Mouse (Mus musculus): ENCODE data around the gene Ptch1. TPM values are rescaled to one million over a fixed set of nuclear protein-coding genes. Genes with fewer than 3 reads are reported as not detected.

Gene Ptch1
- total and polyA plus RNA-seq, 3 experiments: 7.5 to 79.0 (median 23.4) TPM

- peak; percentile 78 for TF ChIP-seq MAX (IDR thresholded peaks at IDR 0.05; ENCODE audit: low read length)
- no peak for TF ChIP-seq TAL1 (IDR thresholded peaks at IDR 0.05; ENCODE audit: low read length)
- TF ChIP-seq ZMIZ1 (IDR thresholded peaks at IDR 0.05; ENCODE audit: low read depth, low read length): peak; percentile 73; the same call in 1 of the 2 replicates
- TF ChIP-seq CTCF (IDR thresholded peaks at IDR 0.05 in 2 of 3, conservative IDR thresholded peaks at IDR 0.05 in 1 of 3; ENCODE audit: control insufficient read depth in 1 of 3, insufficient read depth in 1 of 3, low read depth in 2 of 3, low read length in 3 of 3, poor library complexity in 1 of 3, severe bottlenecking in 1 of 3): no peak
Measured at GRCm38 (mm10) chr13:63562972-63563780, 10.2 kb downstream of the Ptch1 start (continued).

GRCm38 (mm10) chr13:63562141-63562971, 11.0 kb downstream of the Ptch1 start:
- Histone ChIP-seq H3K9me3 (replicated peaks; ENCODE audit: insufficient read depth, low read length) (no peaks in the 10 kb centered on the region), H3K36me3 (ENCODE audit: control insufficient read depth in 1 of 2, insufficient read depth in 2 of 2, low read length in 2 of 2) (peaks cover 2 to 31% of the 10 kb centered on the region in 2 experiments; a peak in 3 of 4 replicates), H3K9ac (ENCODE audit: control insufficient read depth, low read depth, low read length, poor library complexity, severe bottlenecking) (peak overlapping the region; percentile 97), H3K27me3 (ENCODE audit: control insufficient read depth in 1 of 2, insufficient read depth in 2 of 2, low read length in 2 of 2) (no peaks in the 10 kb centered on the region), H3K79me2 (ENCODE audit: control insufficient read depth, insufficient read depth, low read length, poor library complexity) (peaks cover 80% of the 10 kb centered on the region), H3K27ac (ENCODE audit: control insufficient read depth, low read depth, low read length) (peak overlapping the region; percentile 93), H3K4me3 (ENCODE audit: control insufficient read depth in 1 of 2, insufficient read depth in 1 of 2, low read depth in 2 of 2, low read length in 2 of 2) (peak overlapping the region; percentile 63 to 90), H3K4me1 (ENCODE audit: control insufficient read depth in 1 of 2, insufficient read depth in 2 of 2, low read length in 2 of 2) (peaks cover 6 to 23% of the 10 kb centered on the region in 2 experiments; a peak in 3 of 4 replicates)
- TF ChIP-seq MYC (IDR thresholded peaks at IDR 0.05; ENCODE audit: low read depth, low read length) (peak; percentile 34; the same call in 1 of the 2 replicates), MAX (IDR thresholded peaks at IDR 0.05; ENCODE audit: low read length) (no peak)
- no peak for DNase-seq (ENCODE audit: low read depth, low spot score)

- no peak for DNase-seq (ENCODE audit: low read depth, low spot score)
Measured at GRCm38 (mm10) chr13:63558297-63558890, 15.0 kb downstream of the Ptch1 start.

More at GRCm38 (mm10) chr13:63558297-63558890, 15.0 kb downstream of the Ptch1 start:
- H3K4me1 ChIP-seq (ENCODE audit: control insufficient read depth in 1 of 2, insufficient read depth in 2 of 2, low read length in 2 of 2): peaks cover 6 to 23% of the 10 kb centered on the region in 2 experiments; a peak in 3 of 4 replicates
- H3K27me3 ChIP-seq (ENCODE audit: control insufficient read depth in 1 of 2, insufficient read depth in 2 of 2, low read length in 2 of 2): no peaks in the 10 kb centered on the region
- peaks cover 2 to 31% of the 10 kb centered on the region in 2 experiments; a peak in 3 of 4 replicates for H3K36me3 ChIP-seq (ENCODE audit: control insufficient read depth in 1 of 2, insufficient read depth in 2 of 2, low read length in 2 of 2)
- peaks cover 74% of the 10 kb centered on the region for H3K79me2 ChIP-seq (ENCODE audit: control insufficient read depth, insufficient read depth, low read length, poor library complexity)
- H3K27ac ChIP-seq (ENCODE audit: control insufficient read depth, low read depth, low read length): no peak overlapping the region
- TF ChIP-seq UBTF (IDR thresholded peaks at IDR 0.05; ENCODE audit: borderline replicate concordance, insufficient read depth, low read depth, low read length) (no peak), POLR2AphosphoS5 (IDR thresholded peaks at IDR 0.05; ENCODE audit: borderline replicate concordance, low read depth, low read length) (no peak), ZNF384 (IDR thresholded peaks at IDR 0.05; ENCODE audit: low read depth, low read length) (no peak), GABPA (IDR thresholded peaks at IDR 0.05; ENCODE audit: low read depth, low read length) (no peak), POLR2A (IDR thresholded peaks at IDR 0.05; ENCODE audit: control insufficient read depth in 1 of 2, insufficient read depth in 1 of 2, low read depth in 1 of 2, low read length in 2 of 2, poor library complexity in 1 of 2) (no peak), ZC3H11A (IDR thresholded peaks at IDR 0.05; ENCODE audit: low read depth, low read length) (no peak), SIN3A (IDR thresholded peaks at IDR 0.05; ENCODE audit: low read length) (no peak), HCFC1 (IDR thresholded peaks at IDR 0.05; ENCODE audit: low read depth, low read length) (no peak), MAX (IDR thresholded peaks at IDR 0.05; ENCODE audit: low read length) (no peak), CTCF (IDR thresholded peaks at IDR 0.05 in 2 of 3, conservative IDR thresholded peaks at IDR 0.05 in 1 of 3; ENCODE audit: control insufficient read depth in 1 of 3, insufficient read depth in 1 of 3, low read depth in 2 of 3, low read length in 3 of 3, poor library complexity in 1 of 3, severe bottlenecking in 1 of 3) (no peak), NRF1 (IDR thresholded peaks at IDR 0.05; ENCODE audit: insufficient read depth, low read depth, low read length, poor library complexity, severe bottlenecking) (no peak)
- no peaks in the 10 kb centered on the region for H3K9me3 ChIP-seq (replicated peaks; ENCODE audit: insufficient read depth, low read length)
- H3K9ac ChIP-seq (ENCODE audit: control insufficient read depth, low read depth, low read length, poor library complexity, severe bottlenecking): no peak overlapping the region
- no peak overlapping the region for H3K4me3 ChIP-seq (ENCODE audit: control insufficient read depth in 1 of 2, insufficient read depth in 1 of 2, low read depth in 2 of 2, low read length in 2 of 2)
